Mouse (Mus musculus) heart, postnatal 0 days (tissue): ENCODE data around the gene Clpb. TPM values are rescaled to one million over a fixed set of nuclear protein-coding genes. Genes with fewer than 3 reads are reported as not detected.

Experiments
- ATAC-seq: fragments of 200-750 bp; cut with Nextera tagmentation; 2 replicates; pipeline ENCODE4 v1.8.0; 2017; ENCODE audit warnings: low read depth, moderate number of reproducible peaks, moderate library complexity; ENCODE audit not compliant: insufficient read depth
- DNase-seq: peaks from one replicate; pipeline ENCODE4 v3.0.0-alpha.2; 2016; ENCODE audit warnings: low spot score
- H3K27ac ChIP-seq: fragments of 300-500 bp; sonication (generic); 2 replicates; pipeline ENCODE4 v1.5.1; 2014; ENCODE audit warnings: low read depth, mild to moderate bottlenecking
- H3K27me3 ChIP-seq: fragments of 300-500 bp; sonication (generic); 2 replicates; pipeline ENCODE4 v1.6.1; 2014; ENCODE audit warnings: low read length, mixed read lengths; ENCODE audit not compliant: control insufficient read depth, insufficient read depth
- H3K36me3 ChIP-seq: fragments of 300-500 bp; sonication (generic); replicated peaks from 2 replicates; pipeline ENCODE4 v1.6.1; 2014; ENCODE audit warnings: low read length, mixed read lengths; ENCODE audit not compliant: control insufficient read depth, insufficient read depth
- H3K4me1 ChIP-seq: fragments of 300-500 bp; sonication (generic); 2 replicates; pipeline ENCODE4 v1.6.1; 2014; ENCODE audit warnings: antibody characterized with exemption; ENCODE audit not compliant: control insufficient read depth, insufficient read depth
- H3K4me2 ChIP-seq: fragments of 300-500 bp; sonication (generic); 2 replicates; pipeline ENCODE4 v1.6.1; 2014; ENCODE audit warnings: low read depth, mild to moderate bottlenecking, low read length, moderate library complexity
- H3K4me3 ChIP-seq: fragments of 300-500 bp; sonication (generic); 2 replicates; pipeline ENCODE4 v1.5.1; 2014; ENCODE audit warnings: low read depth, low read length
- H3K9ac ChIP-seq: fragments of 300-500 bp; sonication (generic); replicated peaks from 2 replicates; pipeline ENCODE4 v1.6.1; 2014; ENCODE audit warnings: low read depth, low read length, mixed read lengths
- H3K9me3 ChIP-seq: fragments of 300-500 bp; sonication (generic); replicated peaks from 2 replicates; pipeline ENCODE4 v1.6.1; 2016; ENCODE audit warnings: low read length; ENCODE audit not compliant: control insufficient read depth
- CTCF ChIP-seq: IDR thresholded peaks from 2 replicates; pipeline ENCODE4 v1.5.1; 2016; ENCODE audit warnings: antibody characterized with exemption, control low read depth, low read depth
- EP300 ChIP-seq: IDR thresholded peaks from 2 replicates; pipeline ENCODE4 v1.6.1; 2016; ENCODE audit warnings: antibody characterized with exemption, low read depth
- WGBS: fragments of 180-500 bp; shearing (Covaris S2); extraction: QIAGEN DNeasy Blood & Tissue Kit; methylation state at CpG from one replicate; pipeline ENCODE4 v1.1.7; 2014; 5-methylcytosine and 5-hydroxymethylcytosine counted together
- polyA plus RNA-seq: library from polyadenylated mRNA; unstranded; fragments of >200 nt; fragmentation: Nextera tagmentation; extraction: Ambion mirVana; gene quantifications from 2 replicates; pipeline ENCODE4 v1.2.1, GENCODE M21; 2015
- total RNA-seq: library from RNA; depleted of rRNA; stranded (reverse); fragments of >200 nt; gene quantifications from 2 replicates; pipeline ENCODE4 v1.2.3, GENCODE M21; 2014; ENCODE audit warnings: low replicate concordance

The Clpb gene
- total and polyA plus RNA-seq, 2 experiments from 2014 or later = 47.2 to 84.6 TPM

- Histone ChIP-seq H3K4me1 (no peaks in the 10 kb centered on the region), H3K36me3 (no peaks in the 10 kb centered on the region), H3K27ac (no peak overlapping the region), H3K4me3 (no peak overlapping the region), H3K4me2 (no peak overlapping the region), H3K9ac (no peak overlapping the region), H3K9me3 (no peaks in the 10 kb centered on the region), H3K27me3 (no peaks in the 10 kb centered on the region)
- ATAC-seq (no peak), DNase-seq (no peak)
- no peak for TF ChIP-seq CTCF
- no peak for TF ChIP-seq EP300
- WGBS = 70% methylated on average over 4 of the region's 4 CpGs
Observed at GRCm38 (mm10) chr7:101634513-101634912, 28.9 kb upstream of the Clpb start.

GRCm38 (mm10) chr7:101636056-101636455 is 27.4 kb upstream of the Clpb start:
- no peaks in the 10 kb centered on the region for H3K27me3 ChIP-seq
- no peak overlapping the region for H3K4me3 ChIP-seq
- DNase-seq (no peak), ATAC-seq (no peak)
- no peak overlapping the region for H3K4me2 ChIP-seq
- 83% methylated on average over 2 of the region's 2 CpGs for WGBS
- no peak overlapping the region for H3K27ac ChIP-seq
- H3K4me1 ChIP-seq = no peaks in the 10 kb centered on the region
- no peaks in the 10 kb centered on the region for H3K36me3 ChIP-seq
- TF ChIP-seq EP300 = no peak
- no peak for TF ChIP-seq CTCF
- no peaks in the 10 kb centered on the region for H3K9me3 ChIP-seq
- H3K9ac ChIP-seq = no peak overlapping the region

- no peak overlapping the region for H3K4me2 ChIP-seq
- DNase-seq = no peak
- H3K9me3 ChIP-seq = no peaks in the 10 kb centered on the region
- H3K4me1 ChIP-seq = no peaks in the 10 kb centered on the region
- TF ChIP-seq CTCF (no peak), EP300 (no peak)
- no peak overlapping the region for H3K9ac ChIP-seq
- 53% methylated on average over 3 of the region's 3 CpGs for WGBS
- H3K36me3 ChIP-seq = no peaks in the 10 kb centered on the region
- no peak for ATAC-seq
- no peak overlapping the region for H3K4me3 ChIP-seq
- no peaks in the 10 kb centered on the region for H3K27me3 ChIP-seq
- no peak overlapping the region for H3K27ac ChIP-seq
Observed at GRCm38 (mm10) chr7:101643879-101644278, 19.6 kb upstream of the Clpb start.

- Histone ChIP-seq H3K9me3 (no peaks in the 10 kb centered on the region), H3K27me3 (no peaks in the 10 kb centered on the region), H3K4me1 (no peaks in the 10 kb centered on the region), H3K27ac (no peak overlapping the region), H3K4me2 (no peak overlapping the region), H3K36me3 (no peaks in the 10 kb centered on the region), H3K9ac (no peak overlapping the region), H3K4me3 (no peak overlapping the region)
- TF ChIP-seq EP300 (no peak), CTCF (no peak)
- DNase-seq = no peak
- 80% methylated on average over 9 of the region's 9 CpGs for WGBS
- no peak for ATAC-seq
Observed at GRCm38 (mm10) chr7:101649729-101650128, 13.7 kb upstream of the Clpb start.

GRCm38 (mm10) chr7:101650565-101650964 is 12.9 kb upstream of the Clpb start:
- H3K4me1 ChIP-seq = no peaks in the 10 kb centered on the region
- no peaks in the 10 kb centered on the region for H3K36me3 ChIP-seq
- TF ChIP-seq EP300 (no peak), CTCF (peak; percentile 55)
- no peak overlapping the region for H3K4me3 ChIP-seq
- no peak overlapping the region for H3K27ac ChIP-seq
- H3K4me2 ChIP-seq = no peak overlapping the region
- WGBS = 33% methylated on average over 3 of the region's 3 CpGs
- no peak overlapping the region for H3K9ac ChIP-seq
- ATAC-seq (no peak), DNase-seq (no peak)
- no peaks in the 10 kb centered on the region for H3K9me3 ChIP-seq
- H3K27me3 ChIP-seq = no peaks in the 10 kb centered on the region

- Histone ChIP-seq H3K9ac (no peak overlapping the region), H3K36me3 (no peaks in the 10 kb centered on the region), H3K4me3 (peak overlapping the region; percentile 7; the same call in 1 of the 2 replicates), H3K4me1 (no peaks in the 10 kb centered on the region), H3K9me3 (no peaks in the 10 kb centered on the region), H3K27ac (no peak overlapping the region), H3K4me2 (peak overlapping the region; percentile 8; the same call in 1 of the 2 replicates), H3K27me3 (no peaks in the 10 kb centered on the region)
- 46% methylated on average over 10 of the region's 10 CpGs for WGBS
- ATAC-seq = no peak
- TF ChIP-seq EP300 (no peak), CTCF (peak; percentile 67)
- DNase-seq = peak; percentile 74
Observed at GRCm38 (mm10) chr7:101653681-101654209, 9.7 kb upstream of the Clpb start.
